Mouse (Mus musculus) G1E (cell line): ENCODE data around the gene Smtnl1.

Experiments
- CTCF ChIP-seq: IDR thresholded peaks from 2 replicates; pipeline ENCODE4 v1.5.1; 2012; ENCODE audit warnings: low read depth, low read length, inconsistent platforms, mixed read lengths
- POLR2AphosphoS5 ChIP-seq: IDR thresholded peaks from 2 replicates; pipeline ENCODE4 v1.6.1; 2012; ENCODE audit warnings: low read depth, low read length, inconsistent platforms; ENCODE audit not compliant: insufficient replicate concordance

- TF ChIP-seq CTCF (no peak), POLR2AphosphoS5 (no peak)
Measured at GRCm38 (mm10) chr2:84837817-84838592, 15.6 kb upstream of the Smtnl1 start.
